Mouse (Mus musculus): ENCODE results near the gene Phactr2. TPM values are rescaled to one million over a fixed set of nuclear protein-coding genes. Genes with fewer than 3 reads are reported as not detected.

Gene Phactr2
- total and polyA plus RNA-seq, 3 experiments, result not detected

- H3K4me3 ChIP-seq (ENCODE audit: control insufficient read depth in 1 of 2, insufficient read depth in 1 of 2, low read depth in 2 of 2, low read length in 2 of 2), result no peak overlapping the region
- no peaks in the 10 kb centered on the region for H3K9me3 ChIP-seq (replicated peaks; ENCODE audit: insufficient read depth, low read length)
- no peak for TF ChIP-seq ZNF384 (IDR thresholded peaks at IDR 0.05; ENCODE audit: low read depth, low read length)
- no peak for TF ChIP-seq USF2 (IDR thresholded peaks at IDR 0.05; ENCODE audit: borderline replicate concordance in 1 of 2, insufficient read depth in 1 of 2, low read depth in 1 of 2, low read length in 2 of 2)
- no peak for TF ChIP-seq TAL1 (IDR thresholded peaks at IDR 0.05; ENCODE audit: low read length)
- no peak for TF ChIP-seq MYC (IDR thresholded peaks at IDR 0.05; ENCODE audit: low read depth, low read length)
- TF ChIP-seq ZC3H11A (IDR thresholded peaks at IDR 0.05; ENCODE audit: low read depth, low read length), result no peak
- no peak for TF ChIP-seq ZKSCAN1 (IDR thresholded peaks at IDR 0.05; ENCODE audit: low read depth, low read length)
- TF ChIP-seq UBTF (IDR thresholded peaks at IDR 0.05; ENCODE audit: borderline replicate concordance, insufficient read depth, low read depth, low read length), result no peak
- no peak for TF ChIP-seq CHD2 (IDR thresholded peaks at IDR 0.05; ENCODE audit: low read length)
- no peak for TF ChIP-seq SIN3A (IDR thresholded peaks at IDR 0.05; ENCODE audit: low read length)
- no peak for TF ChIP-seq MAX (IDR thresholded peaks at IDR 0.05; ENCODE audit: low read length)
- DNase-seq (ENCODE audit: low read depth, low spot score), result no peak
- H3K36me3 ChIP-seq (ENCODE audit: control insufficient read depth in 1 of 2, insufficient read depth in 2 of 2, low read length in 2 of 2), result no peaks in the 10 kb centered on the region
- no peaks in the 10 kb centered on the region for H3K79me2 ChIP-seq (ENCODE audit: control insufficient read depth, insufficient read depth, low read length, poor library complexity)
- no peak overlapping the region for H3K9ac ChIP-seq (ENCODE audit: control insufficient read depth, low read depth, low read length, poor library complexity, severe bottlenecking)
- H3K27me3 ChIP-seq (ENCODE audit: control insufficient read depth in 1 of 2, insufficient read depth in 2 of 2, low read length in 2 of 2), result no peaks in the 10 kb centered on the region
- H3K4me1 ChIP-seq (ENCODE audit: control insufficient read depth in 1 of 2, insufficient read depth in 2 of 2, low read length in 2 of 2), result no peaks in the 10 kb centered on the region; a peak in 1 of 4 replicates
- H3K27ac ChIP-seq (ENCODE audit: control insufficient read depth, low read depth, low read length), result no peak overlapping the region
Measured at GRCm38 (mm10) chr10:13201741-13202293, 272.4 kb downstream of the Phactr2 start.

GRCm38 (mm10) chr10:13200862-13201261 is 273.4 kb downstream of the Phactr2 start:
- no peak overlapping the region for H3K27ac ChIP-seq (ENCODE audit: control insufficient read depth, low read depth, low read length)

GRCm38 (mm10) chr10:13199234-13199633 is 275.0 kb downstream of the Phactr2 start:
- H3K4me3 ChIP-seq (ENCODE audit: control insufficient read depth in 1 of 2, insufficient read depth in 1 of 2, low read depth in 2 of 2, low read length in 2 of 2), result no peak overlapping the region
- peak; percentile 54 for DNase-seq (ENCODE audit: low read depth, low spot score)
- no peak overlapping the region for H3K9ac ChIP-seq (ENCODE audit: control insufficient read depth, low read depth, low read length, poor library complexity, severe bottlenecking)
- H3K36me3 ChIP-seq (ENCODE audit: control insufficient read depth in 1 of 2, insufficient read depth in 2 of 2, low read length in 2 of 2), result no peaks in the 10 kb centered on the region
- no peaks in the 10 kb centered on the region; a peak in 1 of 4 replicates for H3K4me1 ChIP-seq (ENCODE audit: control insufficient read depth in 1 of 2, insufficient read depth in 2 of 2, low read length in 2 of 2)
- no peaks in the 10 kb centered on the region for H3K9me3 ChIP-seq (replicated peaks; ENCODE audit: insufficient read depth, low read length)
- no peaks in the 10 kb centered on the region for H3K27me3 ChIP-seq (ENCODE audit: control insufficient read depth in 1 of 2, insufficient read depth in 2 of 2, low read length in 2 of 2)
- H3K79me2 ChIP-seq (ENCODE audit: control insufficient read depth, insufficient read depth, low read length, poor library complexity), result no peaks in the 10 kb centered on the region
- TF ChIP-seq EP300 (IDR thresholded peaks at IDR 0.05; ENCODE audit: low read depth in 1 of 2, low read length in 2 of 2), result 0 out of 4 replicates have a peak, but pooled peaks of 1 of the 2 experiments have one; percentile 21
- TF ChIP-seq POLR2AphosphoS2 (IDR thresholded peaks at IDR 0.05; ENCODE audit: low read length), result no peak
- no peak overlapping the region for H3K27ac ChIP-seq (ENCODE audit: control insufficient read depth, low read depth, low read length)

More at GRCm38 (mm10) chr10:13200862-13201261, 273.4 kb downstream of the Phactr2 start:
- peak; percentile 40 for DNase-seq (ENCODE audit: low read depth, low spot score)
- Histone ChIP-seq H3K9me3 (replicated peaks; ENCODE audit: insufficient read depth, low read length) (no peaks in the 10 kb centered on the region), H3K9ac (ENCODE audit: control insufficient read depth, low read depth, low read length, poor library complexity, severe bottlenecking) (no peak overlapping the region), H3K4me1 (ENCODE audit: control insufficient read depth in 1 of 2, insufficient read depth in 2 of 2, low read length in 2 of 2) (no peaks in the 10 kb centered on the region; a peak in 1 of 4 replicates), H3K27me3 (ENCODE audit: control insufficient read depth in 1 of 2, insufficient read depth in 2 of 2, low read length in 2 of 2) (no peaks in the 10 kb centered on the region), H3K79me2 (ENCODE audit: control insufficient read depth, insufficient read depth, low read length, poor library complexity) (no peaks in the 10 kb centered on the region), H3K36me3 (ENCODE audit: control insufficient read depth in 1 of 2, insufficient read depth in 2 of 2, low read length in 2 of 2) (no peaks in the 10 kb centered on the region), H3K4me3 (ENCODE audit: control insufficient read depth in 1 of 2, insufficient read depth in 1 of 2, low read depth in 2 of 2, low read length in 2 of 2) (no peak overlapping the region)
- TF ChIP-seq MAX (IDR thresholded peaks at IDR 0.05; ENCODE audit: low read length) (no peak), MYC (IDR thresholded peaks at IDR 0.05; ENCODE audit: low read depth, low read length) (no peak), GATA1 (IDR thresholded peaks at IDR 0.05; ENCODE audit: low read depth, low read length) (no peak), KAT2A (conservative IDR thresholded peaks at IDR 0.05; ENCODE audit: low read depth, low read length) (no peak), BHLHE40 (IDR thresholded peaks at IDR 0.05; ENCODE audit: borderline replicate concordance, low read depth, low read length) (no peak), TBP (IDR thresholded peaks at IDR 0.05; ENCODE audit: low read depth, low read length) (no peak), GABPA (IDR thresholded peaks at IDR 0.05; ENCODE audit: low read depth, low read length) (no peak), SMC3 (IDR thresholded peaks at IDR 0.05; ENCODE audit: low read depth, low read length) (no peak)
